Mouse (Mus musculus): ENCODE measurements around the gene Ifitm10.
"Not testable (repeated sequence)": the region's sequence is repeated elsewhere in the genome, so short reads cannot be mapped to it uniquely, and the experiment has no call there.

Gene Ifitm10

DNA sequence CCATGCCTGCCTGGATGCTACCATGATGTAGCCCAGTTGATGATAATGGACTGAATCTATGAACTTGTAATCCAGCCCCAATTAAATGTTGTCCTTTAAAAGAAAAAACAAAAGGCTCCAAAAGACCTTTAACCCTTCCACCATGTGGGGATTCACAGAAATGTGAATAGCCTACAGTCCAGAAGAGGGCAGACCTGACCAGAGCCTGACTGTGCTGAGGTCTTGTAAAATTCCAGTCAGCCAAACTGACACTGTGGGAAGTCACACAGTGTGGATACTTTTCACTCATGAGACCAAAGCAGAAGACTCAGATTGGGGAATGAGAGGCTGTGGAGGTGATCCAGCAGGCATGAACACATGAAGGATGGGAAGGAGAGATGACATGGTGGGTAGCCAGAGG is 12.8 kb downstream of the Ifitm10 start:
- DNase-seq (ENCODE audit: low read depth) = no peak

DNA sequence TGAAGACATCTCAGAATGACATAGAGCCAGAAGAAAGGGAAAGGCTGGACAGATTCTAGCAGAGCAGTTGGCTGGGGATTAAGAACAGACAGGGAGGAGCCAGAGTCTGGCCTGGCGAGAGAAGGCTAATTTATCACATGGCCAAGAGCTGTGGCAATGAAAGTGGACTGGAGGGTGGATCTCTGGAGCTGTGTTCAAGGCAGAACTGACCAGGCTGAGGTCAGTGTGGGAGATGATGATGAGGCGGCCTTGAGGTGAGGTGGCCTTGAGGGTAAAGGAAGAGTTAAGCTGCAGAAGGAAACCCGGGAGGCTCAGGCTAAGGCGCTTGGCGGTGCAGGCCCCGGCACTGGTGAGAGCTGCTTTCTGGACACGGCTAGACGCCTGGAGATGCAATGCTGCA is 14.4 kb downstream of the Ifitm10 start:
- DNase-seq (ENCODE audit: low read depth) = no peak

DNA sequence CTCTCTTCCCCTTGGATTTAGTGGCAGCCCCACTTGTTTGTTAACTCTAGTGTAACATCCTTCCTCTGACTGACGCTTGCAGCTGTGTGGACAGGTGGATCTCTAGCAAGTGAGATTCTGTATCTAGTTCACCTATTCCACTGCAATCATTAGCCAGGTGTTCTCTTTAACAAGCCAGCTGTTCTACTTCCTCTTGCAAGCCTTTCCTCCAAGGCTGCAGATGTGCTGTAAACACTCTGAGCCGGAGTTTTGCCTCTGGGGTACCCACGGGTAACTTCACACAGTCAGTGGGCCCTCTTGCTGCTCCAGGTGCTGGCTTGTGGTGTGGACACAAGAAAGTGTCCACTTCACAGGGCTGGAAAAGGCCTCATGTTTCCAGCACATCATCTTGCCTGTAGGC is 16.0 kb downstream of the Ifitm10 start:
- DNase-seq (ENCODE audit: low read depth) = no peak

DNA sequence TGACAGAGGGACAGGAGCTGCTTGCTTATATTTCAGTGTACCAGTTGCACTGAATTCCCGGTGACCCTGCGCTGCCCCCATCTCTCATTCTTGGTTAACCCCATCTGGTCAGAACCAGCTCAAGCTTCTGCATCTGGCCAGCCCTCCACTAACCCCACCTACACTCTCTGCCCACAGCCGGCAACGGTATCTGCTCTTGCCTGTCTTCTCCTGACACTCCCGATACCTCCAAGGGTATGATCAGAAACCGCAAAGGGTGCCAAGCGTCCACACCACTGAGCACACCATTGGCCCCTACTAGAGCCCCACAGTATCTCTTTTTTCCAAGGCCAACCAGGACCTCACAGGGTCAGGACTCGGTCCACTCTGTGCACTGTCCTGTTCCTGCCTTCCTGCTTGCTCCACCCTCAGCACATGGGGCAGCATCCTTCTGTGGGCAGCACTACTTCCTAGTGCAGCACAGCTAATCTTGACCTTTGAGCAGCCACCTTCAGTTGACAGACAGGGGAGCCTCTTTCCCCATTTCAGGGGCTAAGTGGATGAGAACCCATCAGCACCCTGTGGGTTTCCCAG is 18.8 kb downstream of the Ifitm10 start:
- no peak for DNase-seq (ENCODE audit: low read depth)

DNA sequence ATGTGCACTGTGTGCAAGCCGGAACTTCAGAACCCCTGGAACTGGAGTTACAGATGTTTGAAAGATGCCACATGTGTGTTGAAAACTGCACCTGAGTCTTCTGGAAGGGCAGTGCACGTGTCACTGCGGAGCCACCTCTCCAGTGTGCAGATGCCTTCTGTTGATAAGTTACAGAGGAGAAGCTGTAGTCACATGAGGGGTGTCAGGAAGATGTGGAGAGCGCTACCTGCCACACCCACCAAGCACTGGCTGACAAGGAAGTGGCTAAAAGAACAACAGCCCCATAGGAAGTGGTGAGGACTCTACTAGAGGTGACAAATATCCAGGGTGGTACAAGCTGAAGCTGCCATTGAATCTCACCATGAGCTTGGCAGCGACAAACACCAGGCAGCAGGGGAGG is 19.7 kb downstream of the Ifitm10 start:
- DNase-seq (ENCODE audit: low read depth) = peak; percentile 71

DNA sequence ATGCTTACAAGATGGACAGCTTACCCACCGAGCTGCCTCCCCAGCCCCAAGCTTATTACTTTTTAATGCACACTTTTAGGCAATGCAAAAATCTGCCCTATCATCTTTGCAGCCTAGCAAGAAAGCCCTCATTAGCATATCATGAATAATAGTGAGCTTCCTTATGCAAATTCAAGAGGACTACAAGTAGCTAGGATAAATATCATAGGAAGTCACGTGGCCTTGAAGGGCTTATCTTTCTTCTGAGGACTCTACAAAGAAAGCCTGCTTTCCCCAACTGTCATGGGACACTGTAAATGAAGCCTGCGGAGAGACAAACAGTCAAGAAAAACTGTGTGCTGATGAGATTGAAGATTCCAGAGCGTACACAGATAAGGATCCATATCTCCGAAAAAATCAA is 22.0 kb downstream of the Ifitm10 start:
- DNase-seq (ENCODE audit: low read depth) = no peak

DNA sequence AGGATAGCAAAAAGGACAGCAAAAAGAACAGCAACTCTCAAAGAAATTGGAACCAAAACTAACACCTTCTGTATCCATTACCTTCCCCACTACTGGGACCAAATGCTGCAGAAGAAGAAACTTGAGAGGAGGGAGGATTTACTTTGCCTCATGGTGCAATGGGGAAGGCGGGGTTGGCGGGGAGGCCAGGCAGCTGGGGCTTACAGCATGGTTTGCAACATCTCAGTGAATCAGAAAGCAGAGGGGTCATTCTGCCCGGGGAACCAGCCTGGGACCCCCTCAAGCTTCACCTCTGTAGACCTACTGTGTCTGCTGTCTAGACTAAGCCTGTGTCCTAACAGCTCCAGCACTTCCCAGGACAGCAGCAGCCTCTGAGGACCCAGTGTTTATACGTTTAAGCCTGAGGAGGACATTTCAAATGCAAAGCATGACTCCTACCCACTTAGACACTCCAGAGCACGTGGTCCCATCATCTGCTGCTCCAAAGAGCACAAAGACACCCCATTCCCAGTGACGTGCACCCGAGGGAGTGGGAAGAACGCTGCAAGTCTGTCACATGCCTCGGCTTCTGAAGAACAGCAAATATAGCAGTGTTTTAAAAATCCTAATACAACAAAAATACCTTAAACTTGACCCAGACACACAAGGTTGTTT is 24.1 kb downstream of the Ifitm10 start:
- no peak for DNase-seq (ENCODE audit: low read depth)

DNA sequence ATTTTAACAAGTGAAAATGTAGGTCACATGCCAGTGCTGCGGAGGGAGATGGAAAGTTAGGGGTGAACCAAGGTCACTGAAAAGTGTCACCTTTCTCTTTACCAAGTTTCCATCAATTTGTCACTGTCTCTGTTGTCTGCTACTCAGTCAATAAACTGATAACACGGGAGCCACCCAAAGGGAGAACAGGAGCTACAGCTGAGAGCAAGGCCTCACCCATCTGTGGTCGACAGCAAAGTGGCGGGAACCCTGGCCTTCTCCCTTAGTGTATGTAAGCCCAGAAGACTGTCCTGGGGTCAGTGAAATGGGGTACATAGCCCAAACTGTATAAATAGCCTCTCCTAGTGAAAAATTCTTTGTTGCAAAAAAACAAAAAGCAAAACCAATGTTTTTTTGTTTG is 26.0 kb downstream of the Ifitm10 start:
- no peak for DNase-seq (ENCODE audit: low read depth)

DNA sequence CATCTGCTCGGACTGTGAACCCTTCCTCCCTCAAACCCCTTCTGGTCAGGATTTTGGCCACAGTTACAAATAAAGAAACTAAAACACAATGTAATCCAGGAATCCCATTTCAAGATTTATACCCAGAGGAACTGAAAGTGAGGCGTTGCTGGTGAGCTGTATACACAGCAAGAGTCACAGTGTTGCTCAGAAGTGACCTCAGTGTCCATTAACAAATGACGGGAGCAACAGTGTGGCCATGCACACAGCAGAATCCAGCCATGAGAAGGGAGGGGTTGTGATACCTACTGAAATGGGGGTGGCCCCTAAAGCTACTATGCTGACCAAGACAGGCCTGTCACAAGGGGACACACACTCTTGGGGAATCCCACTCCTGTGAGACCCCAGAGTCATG is 31.3 kb downstream of the Ifitm10 start:
- DNase-seq (ENCODE audit: low read depth) = no peak

DNA sequence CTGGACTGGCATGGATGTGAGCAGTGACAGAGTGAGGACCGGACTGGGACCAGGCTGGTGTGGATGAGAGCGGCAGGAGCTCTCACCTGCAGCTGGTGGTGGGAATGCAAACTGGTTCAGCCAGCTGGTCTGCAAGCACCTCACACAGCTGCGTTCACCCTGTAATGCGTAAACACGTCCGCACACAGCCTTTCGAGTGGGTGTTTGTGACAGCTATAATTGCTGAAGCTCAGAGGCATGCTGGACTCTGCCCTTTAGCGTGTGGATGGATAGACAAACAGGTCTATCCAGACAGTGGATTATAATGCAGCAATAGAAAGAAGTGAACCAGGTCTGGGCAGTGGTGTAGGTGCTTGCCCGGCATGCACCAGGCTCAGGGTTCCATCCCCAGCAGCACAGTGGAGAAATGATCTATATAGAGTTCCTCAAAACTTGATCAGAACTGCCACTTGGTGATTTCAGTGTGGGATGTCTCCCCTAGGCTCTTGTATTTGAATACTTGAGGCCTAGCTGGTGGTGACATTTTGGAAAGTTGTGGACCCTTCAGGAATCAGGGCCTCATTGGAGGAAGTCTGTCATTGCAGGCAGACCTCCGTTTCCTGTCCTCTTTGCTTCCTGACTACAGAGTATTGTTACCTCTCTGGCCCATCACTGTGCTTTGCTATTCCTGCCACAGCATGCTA is 31.8 kb downstream of the Ifitm10 start:
- no peak for DNase-seq (ENCODE audit: low read depth)

DNA sequence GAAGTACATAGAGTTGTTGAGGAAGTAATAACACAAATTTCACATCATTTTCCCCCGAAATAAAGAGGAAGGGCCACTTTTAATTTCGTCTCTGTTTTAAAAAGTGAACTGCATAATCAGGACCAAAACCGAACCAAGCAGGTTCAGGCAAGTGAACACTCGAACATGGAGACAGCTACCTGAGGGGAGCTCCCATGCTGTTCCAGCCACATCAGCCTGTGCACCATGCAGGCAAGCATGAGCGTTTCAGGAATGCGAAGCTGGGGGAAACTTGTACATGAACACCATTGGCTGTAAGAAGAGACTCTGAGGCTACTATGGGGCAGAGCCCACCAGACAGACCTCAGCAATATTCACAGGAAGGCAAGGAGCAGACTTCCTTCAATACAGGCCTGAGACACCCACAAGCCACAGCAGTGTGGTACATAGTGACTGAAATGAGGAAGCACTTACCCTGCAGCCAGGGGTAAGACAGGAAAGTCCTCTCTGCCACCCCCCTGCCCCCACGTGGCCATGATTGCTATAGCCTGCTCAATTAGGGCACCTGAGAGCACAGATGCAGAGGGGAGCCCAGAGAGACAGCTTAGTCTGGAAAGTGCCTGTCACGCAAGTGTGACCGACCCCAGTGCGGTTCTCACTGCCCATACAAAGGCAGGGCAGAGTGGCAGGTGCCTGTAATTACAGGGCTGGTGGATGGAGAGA is 33.1 kb downstream of the Ifitm10 start:
- no peak for DNase-seq (ENCODE audit: low read depth)

DNA sequence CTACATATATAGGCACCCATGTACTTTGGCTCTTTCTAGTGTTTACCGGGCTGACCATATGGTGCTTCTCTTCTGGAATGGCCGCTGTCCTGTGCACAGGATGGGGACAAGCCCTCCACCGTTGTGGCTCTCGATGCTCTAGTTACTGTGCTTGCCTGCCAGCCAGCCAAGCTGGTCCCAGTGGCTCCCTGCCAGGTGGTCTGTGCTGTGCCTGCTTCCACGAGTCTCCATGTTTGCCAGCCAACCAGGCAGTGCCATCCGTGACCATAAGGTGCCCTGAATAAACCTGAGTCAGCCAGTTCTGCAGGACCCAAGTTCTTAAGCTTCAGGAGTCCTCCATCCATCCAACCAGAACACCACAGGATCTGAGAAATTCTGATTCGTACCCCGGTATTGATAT is 38.4 kb downstream of the Ifitm10 start:
- DNase-seq (ENCODE audit: low read depth) = no peak

DNA sequence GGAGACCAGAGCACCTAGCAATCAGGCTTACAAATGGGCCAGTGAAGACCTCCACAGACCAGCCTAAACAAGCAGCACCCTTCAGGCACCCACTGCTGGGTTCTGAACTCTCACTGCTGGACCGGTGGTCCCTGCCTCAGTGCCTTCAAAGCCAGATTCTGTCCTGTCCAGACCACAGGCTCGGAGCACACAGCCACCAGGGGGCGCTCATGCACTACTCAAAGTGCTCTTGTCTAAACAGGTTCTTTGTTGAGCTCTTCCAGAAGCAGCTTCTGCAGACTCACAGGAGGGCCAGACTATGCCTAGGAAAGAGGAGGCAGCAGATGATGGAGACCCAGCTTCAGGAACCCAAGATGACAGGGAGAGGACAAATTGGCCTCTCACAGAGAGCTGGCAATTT is 39.3 kb downstream of the Ifitm10 start:
- peak; percentile 78 for DNase-seq (ENCODE audit: low read depth)

DNA sequence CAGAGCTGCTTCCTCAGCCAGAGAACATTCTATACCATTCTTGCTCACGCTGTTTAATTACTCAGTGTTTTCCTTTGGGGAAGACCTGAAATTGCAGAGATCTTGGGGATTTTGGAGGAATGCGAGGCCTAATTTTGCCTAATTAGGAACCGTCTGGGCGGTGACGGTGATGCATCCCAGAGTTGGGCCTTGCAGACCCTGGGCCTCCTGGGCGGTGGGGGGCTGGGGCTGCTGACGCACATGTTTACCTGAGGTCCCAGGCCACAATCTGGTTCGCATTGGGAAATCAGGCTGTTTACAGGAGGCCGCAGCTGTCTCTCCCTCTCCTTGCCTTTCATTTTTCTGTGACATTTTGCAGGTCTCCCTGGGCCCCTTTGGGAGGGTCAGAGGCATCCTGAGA is 40.8 kb downstream of the Ifitm10 start:
- not testable (repeated sequence) for DNase-seq (ENCODE audit: low read depth)

DNA sequence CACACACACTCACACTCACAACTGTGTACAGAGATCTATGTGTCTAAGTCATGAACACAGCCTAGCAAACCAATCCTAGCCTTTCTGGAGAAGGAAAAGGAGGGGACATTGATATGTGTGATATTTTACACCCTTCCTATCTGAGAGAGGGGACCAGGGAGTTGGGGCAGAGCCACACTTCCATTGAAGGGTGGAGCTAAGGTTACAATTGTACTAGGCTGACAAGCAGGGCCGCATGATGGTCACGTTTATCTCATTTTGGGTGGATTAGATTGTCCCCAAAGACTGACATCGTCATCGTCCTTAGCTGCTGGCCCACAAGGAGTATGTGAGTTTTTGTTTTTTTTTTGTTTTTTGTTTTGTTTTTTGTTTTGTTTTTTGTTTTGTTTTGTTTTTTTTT is 42.3 kb downstream of the Ifitm10 start:
- no peak for DNase-seq (ENCODE audit: low read depth)

DNA sequence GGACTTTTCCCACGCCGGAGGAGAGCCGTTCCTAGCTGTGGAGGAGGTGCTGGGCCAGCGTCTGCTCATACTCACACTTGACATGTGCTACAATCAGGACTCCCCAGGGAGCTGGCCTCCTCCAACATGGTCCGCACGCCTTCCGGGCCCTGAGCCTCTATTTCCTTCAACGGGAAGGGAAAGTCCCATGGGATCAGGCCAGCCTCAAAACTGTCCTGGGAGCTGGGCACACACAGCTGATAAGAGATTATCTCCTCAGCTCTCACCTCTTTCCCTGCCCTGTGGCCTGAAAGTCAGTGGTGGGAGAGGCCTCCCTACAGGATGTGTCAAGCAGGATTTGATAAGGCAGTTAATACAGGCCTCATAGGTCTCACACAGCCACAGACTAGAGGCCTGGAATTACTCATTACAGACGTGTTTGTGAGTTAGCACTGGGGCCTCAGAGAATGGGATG is 43.3 kb downstream of the Ifitm10 start:
- no peak for DNase-seq (ENCODE audit: low read depth)

DNA sequence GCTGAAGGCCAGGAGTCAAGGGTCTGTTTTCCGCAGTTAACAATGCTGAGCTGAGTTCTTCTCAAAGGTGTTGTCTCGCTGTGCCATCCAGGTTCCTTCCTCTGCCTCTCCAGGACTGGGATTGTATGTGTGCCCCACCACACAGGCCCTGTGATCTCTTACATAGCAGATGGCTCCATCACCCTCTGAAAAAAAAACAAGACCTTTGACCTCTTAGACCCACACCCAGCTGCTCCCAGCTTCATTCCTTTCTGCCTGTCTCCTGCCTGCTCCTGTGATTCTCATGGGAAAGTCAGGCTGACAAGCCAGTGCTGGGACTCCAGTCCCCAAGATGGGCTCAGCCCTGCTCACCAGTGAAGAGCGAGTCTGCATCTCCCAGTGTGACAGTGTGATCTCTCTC is 45.0 kb downstream of the Ifitm10 start:
- DNase-seq (ENCODE audit: low read depth) = no peak

DNA sequence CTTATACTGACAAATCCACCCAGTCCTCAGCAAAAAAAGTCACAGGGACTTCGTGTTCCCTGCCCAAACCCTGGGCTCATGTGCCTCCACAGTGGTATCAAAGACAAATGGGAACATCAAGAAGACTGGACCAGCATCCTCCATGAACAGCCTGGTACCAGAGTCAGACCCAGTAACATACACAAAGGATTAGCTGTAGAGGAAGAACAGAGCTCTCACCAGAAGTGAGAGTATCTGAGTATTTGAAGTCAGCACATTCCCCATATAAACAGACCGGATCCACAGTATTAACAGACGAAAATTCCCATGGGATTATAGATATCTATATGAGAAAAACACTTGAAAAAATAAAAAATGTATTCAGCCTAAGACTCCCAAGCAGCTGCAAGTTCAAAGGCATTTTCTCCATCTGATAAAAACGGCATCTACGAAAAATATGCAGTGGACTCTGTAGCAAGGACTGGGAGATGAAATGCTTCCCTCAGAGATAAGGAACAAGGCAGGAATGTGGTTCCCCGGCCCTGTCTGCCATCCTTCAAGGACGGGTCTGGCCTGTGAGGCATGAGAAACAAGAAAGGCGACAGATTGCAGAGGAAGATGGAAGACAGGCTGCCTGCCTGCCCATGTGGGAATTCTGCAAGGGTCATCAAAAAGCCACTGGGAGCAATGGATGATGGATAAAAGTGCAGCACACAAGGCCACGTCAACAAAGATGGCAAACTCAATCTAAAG is 46.7 kb downstream of the Ifitm10 start:
- DNase-seq (ENCODE audit: low read depth) = no peak

DNA sequence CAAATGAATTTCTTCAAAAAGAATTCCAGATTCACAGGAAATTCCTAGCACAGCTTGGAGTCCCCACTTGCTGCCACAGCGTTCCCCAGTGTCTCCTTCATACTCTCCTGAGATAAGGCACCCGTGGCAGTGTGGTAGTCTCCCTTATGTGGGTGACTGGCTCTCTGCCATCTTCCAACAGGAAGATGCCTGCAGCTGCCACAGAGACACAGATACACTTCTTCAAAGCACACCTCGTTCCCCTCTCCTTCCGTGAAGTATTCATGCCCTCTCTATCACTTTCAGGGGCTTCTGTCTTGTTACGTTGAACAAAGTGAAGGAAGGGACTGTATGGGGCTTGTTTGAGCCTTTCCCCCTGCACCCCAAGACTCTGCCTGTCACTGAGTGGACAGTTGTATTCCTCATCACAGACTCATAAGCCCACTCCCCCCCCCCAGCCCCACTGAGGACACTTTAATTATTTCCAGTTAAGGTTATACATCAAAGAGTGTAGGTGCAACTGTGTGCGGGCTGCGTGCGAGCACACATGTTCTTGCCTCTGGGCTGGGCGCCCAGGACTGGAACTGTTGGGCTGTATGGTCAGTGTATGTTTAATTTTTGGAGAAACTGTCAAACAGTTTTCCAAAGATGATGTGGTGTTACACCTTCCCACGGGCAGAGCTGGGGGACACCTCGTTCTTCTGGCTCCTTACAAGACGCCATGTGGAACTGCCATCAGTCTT is 50.0 kb downstream of the Ifitm10 start:
- no peak for DNase-seq (ENCODE audit: low read depth)

DNA sequence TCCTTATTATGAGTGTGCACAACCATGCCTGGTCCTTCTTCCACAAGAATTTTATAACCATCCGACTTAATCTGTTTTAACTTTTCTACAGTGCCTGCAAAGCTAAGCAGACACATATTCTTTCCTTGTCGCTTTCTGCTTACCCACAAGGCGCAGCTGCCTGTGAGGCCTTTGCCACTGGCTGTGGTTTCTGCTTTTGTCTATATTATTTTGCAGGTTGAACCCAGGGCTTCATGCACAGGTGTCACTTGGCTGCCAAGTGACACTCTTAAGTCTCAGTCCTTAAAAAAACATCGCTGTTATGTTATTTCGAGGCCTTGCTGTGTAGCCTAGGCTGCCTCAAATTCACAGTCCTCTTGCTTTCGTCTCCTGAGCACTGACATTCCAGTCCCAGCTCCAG is 50.9 kb downstream of the Ifitm10 start:
- DNase-seq (ENCODE audit: low read depth) = no peak

DNA sequence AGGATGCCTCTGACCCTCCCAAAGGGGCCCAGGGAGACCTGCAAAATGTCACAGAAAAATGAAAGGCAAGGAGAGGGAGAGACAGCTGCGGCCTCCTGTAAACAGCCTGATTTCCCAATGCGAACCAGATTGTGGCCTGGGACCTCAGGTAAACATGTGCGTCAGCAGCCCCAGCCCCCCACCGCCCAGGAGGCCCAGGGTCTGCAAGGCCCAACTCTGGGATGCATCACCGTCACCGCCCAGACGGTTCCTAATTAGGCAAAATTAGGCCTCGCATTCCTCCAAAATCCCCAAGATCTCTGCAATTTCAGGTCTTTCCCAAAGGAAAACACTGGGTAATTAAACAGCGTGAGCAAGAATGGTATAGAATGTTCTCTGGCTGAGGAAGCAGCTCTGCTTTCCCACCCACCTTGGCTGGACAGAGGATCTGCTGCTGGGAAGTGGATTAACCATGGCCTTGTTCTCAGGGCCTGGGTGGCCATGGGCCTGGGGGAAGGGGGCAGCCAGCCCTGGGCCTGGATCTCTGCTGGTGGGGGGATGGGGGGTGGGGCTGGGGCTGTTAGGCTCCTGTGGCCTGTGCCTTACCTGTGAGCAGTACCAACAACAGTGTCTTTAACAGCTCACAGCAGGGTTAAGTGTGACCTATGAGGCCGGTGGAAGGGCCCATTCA is 51.8 kb downstream of the Ifitm10 start:
- DNase-seq (ENCODE audit: low read depth) = not testable (repeated sequence)
